ENCODE assay signal across 25 mouse cellular contexts in genomic region chr11:111763081-111763480, GRCm38 (mm10).
DNase-seq lines count a peak whose midpoint lies in the region; ATAC-seq and TF ChIP-seq lines count a peak whose summit lies in the region.
"Had no signal": no experiment of that assay in that cellular context is flagged by ENCODE, and none has a peak within 500 bp of the region (broad histone marks: within the 10 kb centered on the region; RNA-seq: fewer than 3 reads in every experiment).

No protein-coding gene starts in this region.

- TF ChIP-seq CTCF in C2C12 (IDR thresholded peaks at IDR 0.05; ENCODE audit: control insufficient read depth, insufficient read depth, insufficient read length), result no peak
- no peak for TF ChIP-seq CTCF in embryonic fibroblast, embryonic 13.5 days (IDR thresholded peaks at IDR 0.05; ENCODE audit: borderline replicate concordance, insufficient read depth, low read length)
- TF ChIP-seq CTCF in left cerebral cortex, adult 2 months (IDR thresholded peaks at IDR 0.05), result no peak

- H3K4me1 ChIP-seq in heart, embryonic 12.5 days (replicated peaks), result peaks cover 6% of the 10 kb centered on the region
- H3K4me1 ChIP-seq in embryonic fibroblast, embryonic 13.5 days (ENCODE audit: control insufficient read depth, insufficient read depth, low read length), result peaks cover 5% of the 10 kb centered on the region; the same call in 1 of the 2 replicates
- no peaks in the 10 kb centered on the region for H3K4me1 ChIP-seq in hindbrain, embryonic 14.5 days (replicated peaks; ENCODE audit: control insufficient read depth, insufficient read depth, low read length)
- H3K4me1 ChIP-seq: hindbrain, embryonic 12.5 days had no signal

- intact Hi-C loops in left cerebral cortex, adult 2 months (cut with DNase I), result no loop called here

- H3K4me2 ChIP-seq in heart, embryonic 12.5 days, result no peak overlapping the region
- no peak overlapping the region for H3K4me2 ChIP-seq in hindbrain, embryonic 14.5 days (replicated peaks)
- H3K4me2 ChIP-seq: forebrain, embryonic 15.5 days; heart, embryonic 11.5 days; hindbrain, embryonic 12.5 days had no signal

- no peak for ATAC-seq in heart, embryonic 12.5 days (ENCODE audit: insufficient number of reproducible peaks, low FRiP score)
- ATAC-seq in hindbrain, embryonic 14.5 days (ENCODE audit: low FRiP score), result no peak
- ATAC-seq: activated CD4-positive, CD25-positive, alpha-beta regulatory T cell, adult 4 months; CD4-positive, CD25-positive, alpha-beta regulatory T cell, adult 4 months; forebrain, embryonic 15.5 days; hindbrain, postnatal 0 days; Patski had no signal

- H3K9me3 ChIP-seq in heart, embryonic 12.5 days (replicated peaks), result no peaks in the 10 kb centered on the region
- H3K9me3 ChIP-seq in hindbrain, embryonic 14.5 days (ENCODE audit: control insufficient read depth, low read length), result no peaks in the 10 kb centered on the region
- H3K9me3 ChIP-seq: embryonic facial prominence, embryonic 10.5 days; forebrain, embryonic 15.5 days; G1E; hindbrain, embryonic 12.5 days had no signal

- H3K36me3 ChIP-seq in heart, embryonic 12.5 days, result no peaks in the 10 kb centered on the region
- H3K36me3 ChIP-seq in C2C12 (ENCODE audit: control insufficient read depth, insufficient read depth), result no peaks in the 10 kb centered on the region
- H3K36me3 ChIP-seq in hindbrain, embryonic 14.5 days (replicated peaks; ENCODE audit: control insufficient read depth, insufficient read depth), result no peaks in the 10 kb centered on the region
- H3K36me3 ChIP-seq: embryonic facial prominence, embryonic 10.5 days; forebrain, embryonic 15.5 days; G1E; hindbrain, embryonic 12.5 days had no signal

- DNase-seq in heart, adult 9 months (ENCODE audit: low spot score in 2 of 2), result peak; percentile 9 to 21
- peak; percentile 85 for DNase-seq in 3T3-L1 (ENCODE audit: low read depth, low spot score)
- DNase-seq in right cerebral cortex, adult 18-20 months, result no peak
- no peak for DNase-seq in hindbrain, embryonic 14.5 days (ENCODE audit: low spot score)
- no peak for DNase-seq in left cerebral cortex, adult 2 months (ENCODE audit: extremely low spot score in 1 of 2, low spot score in 2 of 2)
- DNase-seq: adrenal gland, adult 8-10 months; adrenal gland, postnatal 36 days; cerebellum, adult 2 months; cerebellum, postnatal 10 days; gastrocnemius, postnatal 36 days; heart, postnatal 4 days; kidney, adult 18-20 months had no signal

- H3K79me3 ChIP-seq in C2C12 (ENCODE audit: low read depth), result no peaks in the 10 kb centered on the region

- H3K4me3 ChIP-seq in heart, embryonic 12.5 days, result no peak overlapping the region
- H3K4me3 ChIP-seq in C2C12 (ENCODE audit: insufficient read depth, poor library complexity, severe bottlenecking), result no peak overlapping the region
- H3K4me3 ChIP-seq in embryonic fibroblast, embryonic 13.5 days (ENCODE audit: insufficient read depth, low read length), result no peak overlapping the region
- H3K4me3 ChIP-seq in hindbrain, embryonic 14.5 days (replicated peaks; ENCODE audit: low read length), result no peak overlapping the region
- H3K4me3 ChIP-seq in left cerebral cortex, adult 2 months, result no peak overlapping the region
- H3K4me3 ChIP-seq: embryonic facial prominence, embryonic 10.5 days; erythroblast, embryonic 14.5 days; forebrain, embryonic 15.5 days; hindbrain, embryonic 12.5 days had no signal

- no peak overlapping the region for H3ac ChIP-seq in C2C12 (ENCODE audit: control insufficient read depth, insufficient read length, low read depth)

- TF ChIP-seq POLR2A in embryonic fibroblast, embryonic 13.5 days (IDR thresholded peaks at IDR 0.05; ENCODE audit: low read depth, low read length), result no peak

- H3K79me2 ChIP-seq in C2C12 (ENCODE audit: control insufficient read depth, insufficient read depth), result no peaks in the 10 kb centered on the region

- H3K9ac ChIP-seq in heart, embryonic 12.5 days, result no peak overlapping the region
- H3K9ac ChIP-seq in hindbrain, embryonic 14.5 days, result no peak overlapping the region
- H3K9ac ChIP-seq: forebrain, embryonic 15.5 days; hindbrain, embryonic 12.5 days had no signal

- H3K27me3 ChIP-seq in heart, embryonic 12.5 days (replicated peaks), result no peaks in the 10 kb centered on the region
- H3K27me3 ChIP-seq in C2C12 (ENCODE audit: control insufficient read depth, insufficient read depth, insufficient read length), result no peaks in the 10 kb centered on the region
- H3K27me3 ChIP-seq in hindbrain, embryonic 14.5 days (ENCODE audit: control insufficient read depth, insufficient read depth, low read length), result no peaks in the 10 kb centered on the region
- H3K27me3 ChIP-seq: forebrain, embryonic 15.5 days; hindbrain, embryonic 12.5 days; Patski had no signal

- 74% methylated on average over 3 of the region's 3 CpGs for WGBS in heart, embryonic 12.5 days
- 79% methylated on average over 3 of the region's 3 CpGs for WGBS in hindbrain, embryonic 14.5 days

- no peak overlapping the region for H3K27ac ChIP-seq in heart, embryonic 12.5 days (ENCODE audit: poor library complexity, severe bottlenecking)
- H3K27ac ChIP-seq in embryonic fibroblast, embryonic 13.5 days (ENCODE audit: insufficient read depth, low read length), result peak overlapping the region; percentile 64
- no peak overlapping the region for H3K27ac ChIP-seq in hindbrain, embryonic 14.5 days
- H3K27ac ChIP-seq in left cerebral cortex, adult 2 months, result no peak overlapping the region
- H3K27ac ChIP-seq: embryonic facial prominence, embryonic 10.5 days; forebrain, embryonic 15.5 days; hindbrain, embryonic 12.5 days; hindbrain, postnatal 0 days had no signal

TF ChIP-seq in C2C12, 6 proteins besides CTCF, POLR2A, EP300 and RAD21:
- peak; percentile 34 for TF ChIP-seq CEBPB (IDR thresholded peaks at IDR 0.05; ENCODE audit: low read depth)
- no peak for TF ChIP-seq MYOD1 (IDR thresholded peaks at IDR 0.05; ENCODE audit: control insufficient read depth, insufficient read length, low read depth)

Comparison
In these comparisons a context has a peak if more than half of its experiments do, and no peak if none do; other contexts are left out.
1. DNase-seq: peak in heart, adult 9 months (2 of 2) and 3T3-L1 (single experiment); none in right cerebral cortex, adult 18-20 months (single experiment), hindbrain, embryonic 14.5 days (single experiment) and left cerebral cortex, adult 2 months (0 of 2).